Mouse (Mus musculus) heart, embryonic 13.5 days (tissue): ENCODE measurements around the gene Crybg2. TPM values are rescaled to one million over a fixed set of nuclear protein-coding genes. Genes with fewer than 3 reads are reported as not detected.
A peak's percentile ranks its signal among the peaks of the same experiment; 100 is the strongest.

Experiments used
- ATAC-seq: fragments of 200-750 bp; cut with Nextera tagmentation; 2 replicates; pipeline ENCODE4 v1.8.0; 2017; ENCODE audit warnings: moderate TSS enrichment; ENCODE audit not compliant: insufficient number of reproducible peaks, low FRiP score, low TSS enrichment; ENCODE audit errors: extremely low read depth
- H3K27ac ChIP-seq: fragments of 300-500 bp; sonication (generic); replicated peaks from 2 replicates; pipeline ENCODE4 v1.5.1; 2015; ENCODE audit warnings: moderate library complexity, mild to moderate bottlenecking, inconsistent platforms
- H3K27me3 ChIP-seq: fragments of 300-500 bp; sonication (generic); replicated peaks from 2 replicates; pipeline ENCODE4 v1.6.1; 2015; ENCODE audit warnings: mild to moderate bottlenecking, inconsistent platforms
- H3K36me3 ChIP-seq: fragments of 300-500 bp; sonication (generic); 2 replicates; pipeline ENCODE4 v1.6.1; 2015; ENCODE audit warnings: mild to moderate bottlenecking, inconsistent platforms
- H3K4me1 ChIP-seq: fragments of 300-500 bp; sonication (generic); 2 replicates; pipeline ENCODE4 v1.6.1; 2015; ENCODE audit warnings: inconsistent platforms
- H3K4me2 ChIP-seq: fragments of 300-500 bp; sonication (generic); 2 replicates; pipeline ENCODE4 v1.6.1; 2015; ENCODE audit warnings: inconsistent platforms, mild to moderate bottlenecking, moderate library complexity
- H3K4me3 ChIP-seq: fragments of 300-500 bp; sonication (generic); 2 replicates; pipeline ENCODE4 v1.5.1; 2015; ENCODE audit warnings: moderate library complexity, mild to moderate bottlenecking, inconsistent platforms
- H3K9ac ChIP-seq: fragments of 300-500 bp; sonication (generic); 2 replicates; pipeline ENCODE4 v1.6.1; 2015; ENCODE audit warnings: inconsistent platforms, mild to moderate bottlenecking, moderate library complexity
- H3K9me3 ChIP-seq: fragments of 300-500 bp; sonication (generic); 2 replicates; pipeline ENCODE4 v1.6.1; 2016; ENCODE audit warnings: inconsistent platforms
- WGBS: fragments of 180-500 bp; shearing (Covaris S2); methylation state at CpG from one replicate; pipeline ENCODE4 v1.1.7; 2015; ENCODE audit warnings: mixed read lengths; 5-methylcytosine and 5-hydroxymethylcytosine counted together
- polyA plus RNA-seq: library from polyadenylated mRNA; unstranded; fragments of >200 nt; fragmentation: Nextera tagmentation; extraction: Ambion mirVana; gene quantifications from 2 replicates; pipeline ENCODE4 v1.2.1, GENCODE M21; 2015

Gene Crybg2
- polyA plus RNA-seq = 0.46 TPM in 1 of 2 replicates, not detected in the other

DNA sequence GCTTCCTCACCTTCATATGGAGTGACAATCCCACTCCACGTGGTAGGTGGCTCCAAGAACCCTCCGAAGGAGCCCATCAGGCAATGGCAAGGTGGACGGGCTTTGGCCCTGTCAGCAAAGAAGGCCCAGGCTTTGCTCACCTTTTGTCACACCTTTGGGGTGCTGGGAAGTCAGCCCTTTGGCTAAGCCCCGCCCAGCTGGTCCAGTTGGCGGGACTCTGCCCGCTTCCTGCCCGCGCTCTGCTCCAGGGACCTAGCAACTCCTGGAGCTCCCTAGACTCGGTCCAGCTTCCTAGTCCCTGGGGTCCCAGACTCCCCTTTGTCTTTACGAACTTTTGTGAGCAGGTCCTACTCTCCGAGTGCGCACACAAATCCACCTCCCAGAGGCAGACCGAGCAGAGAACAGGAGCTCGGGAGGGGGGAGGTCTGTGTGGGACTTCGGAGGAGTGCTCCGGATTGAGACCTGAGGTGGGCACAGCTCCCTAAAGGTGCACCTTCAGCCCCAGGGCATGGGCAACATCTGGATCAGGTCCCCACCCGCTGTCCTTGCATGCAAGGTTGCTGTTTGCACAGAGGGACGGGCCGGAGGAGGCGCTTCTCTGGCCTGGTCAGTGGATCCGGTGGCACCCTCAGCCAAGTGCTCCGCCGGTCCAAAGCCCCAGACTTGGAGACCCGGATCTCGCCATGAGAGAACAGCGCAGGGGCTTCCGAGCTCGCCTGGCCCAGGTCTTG, at the start of gene Crybg2:
TSS of gene Crybg2 (plus strand) at position 681 of the 731 bp plus-strand sequence.
- ATAC-seq = no peak
- Histone ChIP-seq H3K4me2 (no peak within 1 kb of the TSS), H3K9ac (no peak within 1 kb of the TSS), H3K27ac (no peak within 1 kb of the TSS), H3K4me1 (peaks cover 5% of the 10 kb centered on the region; the same call in 1 of the 2 replicates), H3K4me3 (no peak within 1 kb of the TSS), H3K36me3 (no peaks in the 10 kb centered on the region), H3K27me3 (peaks cover 70% of the 10 kb centered on the region), H3K9me3 (no peaks in the 10 kb centered on the region)
- 34% methylated on average over 28 of the region's 28 CpGs for WGBS

DNA sequence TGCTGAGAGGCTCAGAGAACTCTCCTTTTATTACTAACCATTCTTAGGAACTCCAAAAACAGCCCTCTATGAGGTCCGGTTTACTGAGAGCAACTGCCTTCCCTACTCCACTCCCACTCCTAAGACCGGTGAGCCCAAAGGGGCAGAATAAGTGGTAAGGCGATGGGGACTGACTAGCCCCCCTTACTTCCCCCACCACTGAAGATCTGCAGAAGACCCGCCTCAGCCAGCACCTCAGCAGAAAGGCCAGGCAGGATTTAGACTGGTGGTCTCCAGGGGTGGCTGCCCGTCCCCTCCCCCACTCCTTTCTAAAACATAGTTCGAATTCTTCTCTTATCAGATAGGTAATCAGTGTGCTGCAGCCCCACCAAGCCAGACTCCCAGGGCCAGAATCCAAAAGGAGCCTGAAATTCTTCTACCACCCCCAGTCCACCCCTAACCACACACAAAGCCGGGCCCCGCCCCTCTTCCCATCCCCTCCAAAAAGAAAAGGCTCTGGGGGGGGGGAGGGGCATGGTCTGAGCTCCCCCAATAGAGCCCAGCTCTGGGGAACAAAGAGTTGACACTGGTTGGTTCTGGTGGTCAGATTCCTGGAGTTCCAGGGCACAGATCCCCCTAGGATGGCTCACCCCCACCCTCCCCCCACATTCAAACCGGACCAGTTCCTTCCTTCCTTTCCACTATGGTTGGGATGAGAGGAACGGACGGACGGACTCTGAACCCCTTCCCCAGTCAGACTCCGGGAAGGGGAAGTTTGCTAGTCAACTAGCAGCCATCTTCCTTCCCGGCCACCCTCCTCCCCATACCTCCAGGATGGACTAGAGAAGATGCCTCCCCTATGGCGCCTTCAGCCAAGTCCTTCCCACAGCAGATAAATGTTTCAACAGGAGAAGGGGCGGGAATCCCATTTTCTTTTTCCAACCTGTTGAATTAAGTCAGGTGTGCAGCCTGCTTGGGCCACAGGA, 48.9 kb upstream of the Crybg2 start:
- H3K4me2 ChIP-seq = peak overlapping the region; percentile 28
- no peaks in the 10 kb centered on the region for H3K36me3 ChIP-seq
- WGBS = 10% methylated on average over 16 of the region's 16 CpGs
- peaks cover 24% of the 10 kb centered on the region for H3K4me1 ChIP-seq
- H3K9ac ChIP-seq = no peak overlapping the region
- no peak overlapping the region for H3K4me3 ChIP-seq
- no peak overlapping the region for H3K27ac ChIP-seq
- peaks cover 15% of the 10 kb centered on the region for H3K27me3 ChIP-seq
- ATAC-seq = no peak
- no peaks in the 10 kb centered on the region for H3K9me3 ChIP-seq

DNA sequence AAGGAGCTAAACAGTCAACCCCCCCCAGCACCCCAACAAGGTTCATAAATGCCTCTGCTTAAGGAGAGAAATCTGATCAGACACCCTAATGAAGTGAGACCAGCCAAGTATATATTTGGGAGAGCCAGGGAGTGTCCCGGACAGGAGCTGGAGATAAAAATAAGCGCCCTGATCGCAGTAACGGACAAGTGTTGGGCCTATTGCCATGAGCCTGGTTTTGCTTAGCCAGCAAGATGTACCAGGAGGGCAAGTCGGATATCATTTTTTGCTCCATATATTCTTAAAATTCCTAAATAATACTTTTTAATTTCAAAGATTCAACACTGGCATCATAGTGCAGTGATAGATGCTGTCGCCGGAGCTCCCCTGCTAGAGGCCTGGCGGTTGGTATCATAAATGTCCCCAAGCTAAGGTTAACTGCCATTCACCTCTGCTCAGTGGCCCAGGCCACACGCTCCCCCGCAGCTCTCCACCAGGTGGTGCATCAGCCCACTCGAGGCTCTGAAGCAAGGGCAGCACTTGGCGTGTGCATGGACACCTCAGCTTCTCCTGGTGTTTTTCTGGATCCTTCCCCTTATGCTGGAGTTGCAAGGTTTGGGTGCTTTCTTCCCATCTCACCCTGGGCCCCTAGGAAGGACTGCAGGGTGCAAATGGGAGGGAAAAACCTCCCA, 47.6 kb upstream of the Crybg2 start:
- H3K27ac ChIP-seq = no peak overlapping the region
- H3K4me2 ChIP-seq = no peak overlapping the region
- H3K4me1 ChIP-seq = peaks cover 36% of the 10 kb centered on the region
- H3K36me3 ChIP-seq = no peaks in the 10 kb centered on the region
- no peak for ATAC-seq
- H3K9me3 ChIP-seq = no peaks in the 10 kb centered on the region
- 34% methylated on average over 12 of the region's 12 CpGs for WGBS
- H3K9ac ChIP-seq = no peak overlapping the region
- no peak overlapping the region for H3K4me3 ChIP-seq
- peaks cover 28% of the 10 kb centered on the region for H3K27me3 ChIP-seq

DNA sequence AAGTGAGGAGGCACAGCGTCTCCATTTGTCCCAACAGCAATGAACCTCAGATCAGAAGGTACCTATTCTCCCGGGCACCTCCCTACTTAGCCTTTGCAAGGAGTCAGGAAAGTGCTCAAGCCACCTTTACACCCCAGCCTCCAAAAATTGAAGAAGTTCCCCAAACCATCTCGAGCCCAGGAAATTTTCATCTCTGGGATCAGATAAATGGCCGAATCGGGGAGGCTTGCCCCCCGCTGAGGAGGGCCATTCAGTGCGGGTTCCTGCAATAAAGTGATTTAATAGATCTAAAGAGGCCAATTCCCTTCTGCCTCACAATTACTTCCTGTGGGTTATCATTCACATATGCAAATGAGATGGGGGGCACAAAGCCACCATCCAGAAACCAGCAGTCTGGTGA, 44.4 kb upstream of the Crybg2 start:
- Histone ChIP-seq H3K9ac (no peak overlapping the region), H3K27ac (no peak overlapping the region), H3K4me1 (peaks cover 43% of the 10 kb centered on the region), H3K9me3 (no peaks in the 10 kb centered on the region), H3K27me3 (peaks cover 54% of the 10 kb centered on the region), H3K4me3 (no peak overlapping the region), H3K36me3 (no peaks in the 10 kb centered on the region), H3K4me2 (no peak overlapping the region)
- no peak for ATAC-seq
- 14% methylated on average over 7 of the region's 7 CpGs for WGBS

- peak overlapping the region; percentile 64; the same call in 1 of the 2 replicates for H3K4me2 ChIP-seq
- peak overlapping the region; percentile 38; the same call in 1 of the 2 replicates for H3K4me3 ChIP-seq
Observed at GRCm38 (mm10) chr4:134016767-134017166, 43.8 kb upstream of the Crybg2 start.

DNA sequence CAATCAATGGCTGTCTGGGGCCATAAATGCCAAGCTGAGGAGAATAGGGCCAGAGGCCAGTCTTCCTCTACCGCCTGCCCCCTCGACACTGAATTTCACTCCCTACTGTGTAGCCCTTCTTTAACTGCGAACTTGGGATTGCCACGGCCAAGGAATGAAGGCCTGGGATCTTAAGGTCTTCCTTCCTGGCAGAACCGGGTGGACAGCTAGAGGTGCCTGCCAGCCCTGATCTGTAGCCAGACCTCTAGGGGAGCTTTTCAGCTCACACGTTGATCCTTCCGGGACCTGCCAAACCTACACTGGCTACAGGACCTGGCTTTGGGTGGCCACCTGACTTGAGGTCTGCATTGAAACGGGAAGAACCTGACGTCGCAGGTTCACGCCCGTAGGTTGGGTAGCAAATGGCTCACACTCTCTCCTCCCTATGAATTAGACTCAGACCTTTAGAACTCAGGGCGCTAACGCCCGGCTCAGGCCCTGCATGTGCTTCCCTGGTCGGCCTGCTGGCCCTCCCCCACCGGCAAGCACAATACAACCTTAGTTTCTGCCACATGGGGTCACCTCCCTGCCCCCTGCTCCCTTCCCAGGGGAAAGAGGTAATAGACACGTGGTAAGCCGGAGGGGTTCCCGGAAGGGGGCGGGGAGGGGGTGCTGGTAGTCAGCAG, 43.3 kb upstream of the Crybg2 start:
- no peaks in the 10 kb centered on the region for H3K9me3 ChIP-seq
- no peaks in the 10 kb centered on the region for H3K36me3 ChIP-seq
- no peak for ATAC-seq
- 2% methylated on average over 21 of the region's 21 CpGs for WGBS
- peaks cover 32% of the 10 kb centered on the region for H3K4me1 ChIP-seq
- peaks cover 54% of the 10 kb centered on the region for H3K27me3 ChIP-seq
- peak overlapping the region; percentile 38 for H3K4me3 ChIP-seq
- H3K9ac ChIP-seq = 0 out of 2 replicates have a peak overlapping the region, but pooled peaks have one; percentile 3
- H3K27ac ChIP-seq = no peak overlapping the region
- peak overlapping the region; percentile 64 for H3K4me2 ChIP-seq

More at GRCm38 (mm10) chr4:134016767-134017166, 43.8 kb upstream of the Crybg2 start:
- 3% methylated on average over 8 of the region's 8 CpGs for WGBS
- Histone ChIP-seq H3K9ac (no peak overlapping the region), H3K27ac (no peak overlapping the region), H3K36me3 (no peaks in the 10 kb centered on the region), H3K27me3 (peaks cover 54% of the 10 kb centered on the region), H3K9me3 (no peaks in the 10 kb centered on the region), H3K4me1 (peaks cover 38% of the 10 kb centered on the region)
- no peak for ATAC-seq

- Histone ChIP-seq H3K27me3 (peaks cover 54% of the 10 kb centered on the region), H3K27ac (no peak overlapping the region), H3K4me3 (peak overlapping the region; percentile 38), H3K9me3 (no peaks in the 10 kb centered on the region), H3K36me3 (no peaks in the 10 kb centered on the region), H3K4me2 (peak overlapping the region; percentile 64), H3K9ac (0 out of 2 replicates have a peak overlapping the region, but pooled peaks have one; percentile 3), H3K4me1 (peaks cover 24% of the 10 kb centered on the region)
- under 1% methylated on average over 46 of the region's 46 CpGs for WGBS
- no peak for ATAC-seq
Observed at GRCm38 (mm10) chr4:134018038-134018778, 42.4 kb upstream of the Crybg2 start.

- H3K27ac ChIP-seq = no peak within 1 kb of the TSS
- 1% methylated on average over 9 of the region's 9 CpGs for WGBS
- H3K27me3 ChIP-seq = peaks cover 54% of the 10 kb centered on the region
Observed at GRCm38 (mm10) chr4:134018779-134019145, 41.9 kb upstream of the Crybg2 start, which contains the start of gene Lin28a. Gene Lin28a, minus strand, starts transcription at chr4:134018841.

GRCm38 (mm10) chr4:134019210-134019609, 41.4 kb upstream of the Crybg2 start:
- no peaks in the 10 kb centered on the region for H3K9me3 ChIP-seq
- WGBS = 3% methylated on average over 10 of the region's 10 CpGs
- no peak for ATAC-seq
- H3K36me3 ChIP-seq = no peaks in the 10 kb centered on the region
- no peak overlapping the region for H3K4me2 ChIP-seq
- H3K9ac ChIP-seq = no peak overlapping the region
- peaks cover 23% of the 10 kb centered on the region for H3K4me1 ChIP-seq
- H3K27ac ChIP-seq = no peak overlapping the region
- no peak overlapping the region for H3K4me3 ChIP-seq
- H3K27me3 ChIP-seq = peaks cover 54% of the 10 kb centered on the region

More at GRCm38 (mm10) chr4:134018779-134019145, 41.9 kb upstream of the Crybg2 start, which contains the start of gene Lin28a:
- H3K4me3 ChIP-seq = peak within 1 kb of the TSS; percentile 38
- no peaks in the 10 kb centered on the region for H3K36me3 ChIP-seq
- peaks cover 23% of the 10 kb centered on the region for H3K4me1 ChIP-seq
- H3K4me2 ChIP-seq = peak within 1 kb of the TSS; percentile 64
- 0 out of 2 replicates have a peak within 1 kb of the TSS, but pooled peaks have one; percentile 3 for H3K9ac ChIP-seq
- ATAC-seq = no peak
- H3K9me3 ChIP-seq = no peaks in the 10 kb centered on the region
